Mouse (Mus musculus) lung, postnatal 10 days (tissue): ENCODE measurements around the gene Exoc2.

ENCODE experiments used
- DNase-seq: peaks from one replicate; pipeline ENCODE4 v3.0.0; 2021

Exoc2 gene

DNA sequence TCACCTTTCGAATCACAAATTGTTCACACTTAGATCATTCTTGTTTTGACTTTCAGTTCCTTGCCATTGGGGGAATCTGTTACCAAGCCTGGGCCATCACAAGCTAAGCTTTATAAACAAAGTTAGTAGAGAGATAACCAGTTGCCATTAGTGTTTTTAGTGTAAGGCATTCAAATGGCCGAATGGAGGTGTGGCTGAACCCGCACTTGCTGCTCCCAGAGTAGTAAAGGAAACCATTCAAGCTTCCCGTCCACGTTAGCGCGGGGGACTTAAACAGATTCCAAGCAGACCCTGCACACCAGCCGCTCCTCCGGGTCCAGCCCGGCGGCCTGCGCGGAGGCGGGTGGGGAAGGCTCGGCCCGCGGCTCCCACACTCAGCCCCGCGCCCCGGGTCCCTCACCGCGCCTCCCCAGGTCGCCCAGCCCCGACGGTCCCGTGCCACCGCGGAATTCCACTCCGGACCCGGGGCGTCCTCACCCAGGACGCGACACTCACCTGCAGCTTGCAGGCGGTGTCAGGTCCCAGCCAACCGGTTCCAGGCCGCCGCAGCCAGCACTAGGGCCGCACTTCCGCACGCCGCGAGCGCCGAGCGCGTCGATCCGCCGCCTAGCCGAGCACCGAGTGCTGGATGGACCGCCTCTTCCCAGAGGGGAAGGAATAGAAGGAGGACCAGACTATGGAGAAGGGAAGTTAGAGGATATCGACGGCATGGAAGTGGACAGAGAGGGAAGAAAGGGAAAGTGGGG is at the start of gene Exoc2, which contains the start of gene Gm5447:
Exoc2 (minus strand) TSS at position 593 of the 746 bp plus-strand sequence.
Gm5447 (plus strand) TSS at position 704 of the 746 bp plus-strand sequence.
- DNase-seq = peak; percentile 91

DNA sequence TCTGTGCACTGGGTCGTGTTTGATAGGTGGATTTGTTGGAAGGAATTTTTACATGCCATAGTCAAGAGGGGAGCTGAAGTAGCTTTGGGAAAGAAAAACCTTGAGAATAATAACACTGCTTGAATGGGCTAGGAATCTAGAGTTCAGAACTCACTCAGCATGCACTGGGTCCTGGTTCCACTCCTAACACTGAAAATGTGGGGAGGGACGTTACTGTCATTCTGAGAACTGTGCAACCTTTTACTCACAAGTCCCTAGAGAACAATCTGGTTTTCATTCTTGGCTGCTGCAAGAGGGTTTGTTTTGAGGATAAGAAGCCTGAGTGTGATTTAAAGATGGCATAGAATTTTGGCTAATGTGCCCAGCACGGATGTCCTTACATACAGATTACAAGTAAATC is 49.8 kb upstream of the Exoc2 start:
- no peak for DNase-seq

DNA sequence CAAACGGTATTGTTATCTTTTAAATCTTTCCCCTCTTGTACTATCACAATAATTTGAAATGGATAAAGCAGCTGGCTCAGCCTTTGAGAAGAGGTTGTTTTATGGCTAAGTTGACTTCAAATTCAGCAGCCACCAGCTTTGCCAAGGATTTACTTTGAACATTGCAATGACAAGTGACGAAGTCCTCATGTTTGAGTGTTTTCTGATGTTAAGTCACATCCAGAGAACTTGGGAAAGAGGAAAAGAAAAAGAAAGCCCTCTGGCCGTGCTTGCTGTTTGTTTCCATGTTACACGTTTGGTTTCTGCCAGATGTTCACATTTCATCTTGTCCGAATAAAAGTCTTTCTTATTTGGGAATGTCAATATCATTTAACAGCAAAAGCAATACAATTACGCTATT is 48.0 kb upstream of the Exoc2 start:
- DNase-seq = peak; percentile 69

DNA sequence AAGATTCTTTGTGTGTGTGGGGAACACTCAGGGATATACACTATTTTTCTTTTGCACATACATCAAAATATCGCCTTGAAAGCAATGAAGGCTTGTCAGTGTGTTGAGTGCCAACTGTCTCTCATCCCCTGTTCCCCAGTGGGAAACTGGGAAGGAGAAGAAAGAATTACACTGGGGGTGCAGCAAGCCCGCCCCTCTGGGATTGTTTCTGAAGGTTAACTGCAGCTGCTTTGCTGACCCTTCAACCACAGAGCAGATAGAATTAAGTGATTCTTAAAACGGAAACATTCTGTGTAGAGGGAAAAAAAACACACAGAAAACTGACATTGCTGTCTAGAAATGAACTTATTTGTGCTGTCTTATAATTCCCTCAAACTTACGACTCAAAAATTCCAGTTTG is 47.6 kb upstream of the Exoc2 start:
- peak; percentile 67 for DNase-seq

DNA sequence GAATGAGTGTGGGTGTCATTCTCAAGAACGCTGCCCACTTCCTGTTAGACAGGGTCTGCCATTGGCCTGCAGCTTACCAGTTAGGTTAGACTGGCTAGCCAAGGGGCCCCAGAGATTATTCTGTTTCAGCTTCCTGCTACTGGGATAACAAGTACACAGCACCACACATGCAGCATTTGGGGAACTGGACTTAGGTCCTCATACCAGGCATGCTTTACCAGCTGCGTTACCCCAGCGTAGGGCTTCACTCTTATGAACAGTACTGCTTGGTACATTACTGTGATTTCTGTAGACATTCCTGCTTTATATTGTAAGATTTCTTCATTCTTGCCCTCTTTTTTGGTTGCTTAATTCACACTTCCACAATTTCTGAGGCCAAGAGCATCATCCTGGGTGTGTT is 43.7 kb upstream of the Exoc2 start:
- DNase-seq = no peak

DNA sequence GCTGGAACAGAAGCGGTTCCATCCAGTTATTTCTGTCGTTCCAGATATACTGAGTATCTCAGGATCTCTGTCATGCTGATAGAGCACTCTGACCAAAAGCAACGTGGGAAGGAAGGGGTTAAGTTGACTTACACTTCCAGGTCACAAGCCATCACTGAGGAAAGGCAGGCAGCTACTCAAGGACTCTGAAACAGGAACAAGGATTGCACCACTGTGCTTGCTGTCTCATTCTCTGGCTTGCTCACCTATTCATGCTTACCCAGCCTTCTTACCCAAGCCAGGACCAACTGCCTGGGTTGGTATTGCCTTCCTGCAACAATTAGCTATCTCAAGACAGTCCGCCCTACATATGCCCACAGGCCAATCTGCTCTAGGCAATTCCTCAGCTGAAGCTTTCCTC is 31.1 kb upstream of the Exoc2 start:
- DNase-seq = no peak

DNA sequence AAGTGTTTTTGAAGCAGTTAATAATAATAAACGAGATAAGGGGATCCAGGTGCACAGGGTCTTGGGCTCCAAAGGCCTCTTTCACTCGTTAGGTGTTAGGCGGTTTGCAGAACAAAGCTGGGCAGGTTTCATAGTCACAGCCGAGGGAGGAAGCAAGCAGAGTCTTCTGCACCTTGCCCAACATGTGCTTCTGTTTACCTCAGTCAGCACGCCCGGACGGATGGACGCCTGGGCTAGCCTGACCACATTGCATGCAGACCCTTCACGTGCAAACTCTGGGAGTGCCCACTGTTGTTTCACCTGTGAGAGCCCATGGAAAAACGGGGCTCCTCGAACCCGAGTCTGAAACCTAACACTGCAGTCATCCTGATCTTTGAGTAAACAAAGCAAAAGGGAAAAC is 30.6 kb upstream of the Exoc2 start:
- no peak for DNase-seq

DNA sequence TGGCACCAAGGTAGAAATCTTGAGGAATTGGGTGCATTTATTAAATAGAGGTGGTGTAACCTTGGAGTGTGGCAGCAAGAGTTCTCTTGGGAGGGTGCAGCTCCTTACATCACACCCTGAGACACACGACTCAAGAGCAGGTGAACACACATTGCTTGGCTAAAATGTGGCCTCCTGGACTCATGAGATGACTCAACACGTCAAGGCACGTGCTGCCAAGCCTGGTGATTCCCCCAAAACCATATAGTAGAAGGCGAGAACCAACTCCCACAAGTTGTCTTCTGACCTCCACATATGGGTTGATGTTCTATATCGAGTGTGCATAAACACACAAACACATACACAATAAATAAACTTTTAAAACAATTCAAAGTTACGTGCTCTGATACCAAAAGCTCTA is 25.9 kb upstream of the Exoc2 start:
- DNase-seq = no peak

DNA sequence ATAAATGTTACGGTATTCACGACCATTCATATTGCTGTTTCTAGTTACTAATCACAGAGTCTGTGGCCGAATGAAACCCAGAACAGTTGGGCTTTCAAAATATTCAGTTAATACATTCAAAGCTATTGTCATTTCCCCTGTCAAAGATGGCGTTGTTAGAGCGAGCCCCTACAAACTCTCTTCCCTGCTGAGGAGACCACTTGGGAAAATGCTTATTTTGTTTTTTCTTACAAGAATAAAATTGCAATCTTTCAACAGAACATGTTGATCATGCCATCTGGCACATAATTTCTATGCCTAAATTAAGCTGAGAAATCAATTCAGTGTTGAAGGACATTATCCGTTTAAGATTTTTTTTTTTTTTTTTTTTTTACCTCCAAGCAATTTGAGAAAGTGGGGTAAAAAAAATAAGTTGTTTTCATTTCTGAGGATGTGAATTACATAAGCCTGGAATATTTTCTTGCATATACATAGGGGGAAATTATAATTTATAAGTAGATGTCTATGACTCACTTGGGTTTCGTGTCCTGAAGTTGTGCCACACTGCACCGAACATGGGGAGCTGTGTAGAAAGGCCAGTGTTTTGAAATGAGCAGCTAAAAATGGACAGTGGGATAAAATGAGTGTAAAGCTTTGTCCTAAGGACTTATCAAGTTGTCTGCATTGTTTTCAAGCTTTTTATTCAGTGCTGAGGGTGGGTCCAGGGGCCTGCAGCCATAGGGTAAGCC is 23.8 kb upstream of the Exoc2 start:
- no peak for DNase-seq

DNA sequence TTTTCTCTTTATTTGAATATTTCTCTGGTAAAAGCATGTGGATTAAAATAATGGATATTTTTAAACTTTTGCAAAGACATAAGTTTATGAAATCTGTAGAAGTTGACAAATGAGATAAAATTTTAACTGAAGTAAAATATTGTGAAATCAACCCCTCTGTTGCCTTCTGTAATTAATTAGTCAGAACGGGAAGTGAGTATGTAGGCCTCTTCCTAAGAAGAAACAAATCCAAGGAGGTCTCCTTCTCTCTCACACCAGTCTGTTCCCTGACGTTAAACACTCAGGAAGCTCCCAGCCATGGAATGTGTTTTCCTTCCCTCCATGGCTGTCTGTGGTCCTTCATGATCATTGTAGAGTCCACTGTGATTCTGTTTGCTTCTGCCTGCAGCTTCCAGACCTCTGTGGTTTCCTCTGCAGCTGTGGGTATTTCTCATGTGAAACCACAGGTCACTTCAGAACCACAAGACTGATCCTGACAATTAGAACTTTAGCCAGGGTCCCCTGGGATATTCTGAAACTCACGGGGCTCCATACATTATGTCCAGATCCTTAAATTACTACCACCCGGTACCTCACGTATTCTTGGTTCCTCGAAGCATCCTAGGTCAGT is 20.5 kb upstream of the Exoc2 start:
- no peak for DNase-seq

DNA sequence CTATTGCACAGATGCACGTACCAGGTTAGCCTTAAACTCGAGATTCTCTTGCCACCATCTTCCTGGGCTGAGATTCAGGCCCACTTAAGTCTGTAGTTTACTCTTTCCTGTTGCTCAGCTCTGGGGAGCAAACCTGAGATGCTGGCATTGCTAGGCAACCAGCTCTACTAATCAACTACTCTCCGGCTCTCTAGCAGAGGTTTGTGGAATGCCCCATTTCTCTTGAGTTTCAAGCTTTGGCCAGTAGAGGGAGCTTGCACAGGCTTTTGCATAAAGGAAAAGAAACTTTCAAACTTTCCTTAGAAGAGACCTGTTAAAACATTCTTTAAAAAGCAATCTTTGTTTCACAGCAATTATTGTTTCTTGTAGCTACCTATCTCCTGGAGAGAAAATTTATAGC is 19.9 kb upstream of the Exoc2 start:
- peak; percentile 83 for DNase-seq

DNA sequence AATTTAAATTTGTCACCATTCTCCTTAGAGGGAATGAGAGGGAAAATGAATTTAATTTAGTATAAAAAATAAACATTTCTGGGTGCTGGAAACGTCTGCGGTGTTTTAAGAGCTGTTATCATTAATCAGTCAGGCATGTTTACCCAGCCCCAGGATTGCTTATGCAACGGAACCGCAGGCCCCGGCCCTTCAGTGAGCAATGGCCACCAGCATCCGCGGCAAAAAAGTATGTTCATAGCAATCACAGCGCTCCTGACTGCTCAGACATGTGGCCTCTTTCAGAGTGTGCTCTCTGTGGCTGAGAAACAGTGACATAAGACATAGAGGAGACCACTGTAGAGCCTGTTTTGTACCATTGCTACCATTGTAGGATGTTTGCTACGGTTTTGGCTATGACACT is 16.3 kb upstream of the Exoc2 start:
- peak; percentile 73 for DNase-seq

DNA sequence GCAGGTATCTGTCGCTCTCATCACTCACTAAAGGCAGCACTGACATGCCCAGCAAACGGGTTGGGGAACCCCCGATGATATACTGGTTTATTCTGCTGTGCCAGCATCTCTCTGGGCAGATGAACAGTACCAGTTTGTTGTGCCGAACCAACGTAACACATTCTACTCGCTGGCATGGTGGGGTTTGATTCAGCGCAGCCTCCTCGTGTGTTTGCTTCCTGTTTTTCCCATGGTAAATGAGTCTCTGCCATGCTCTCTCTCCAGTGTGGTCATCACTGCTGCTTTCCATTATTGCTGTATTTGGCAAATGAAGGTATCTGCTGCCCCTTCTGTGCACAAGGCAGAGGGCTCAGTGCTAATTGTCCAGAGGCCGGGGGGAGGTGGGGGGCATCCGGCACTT is 15.8 kb upstream of the Exoc2 start:
- no peak for DNase-seq

DNA sequence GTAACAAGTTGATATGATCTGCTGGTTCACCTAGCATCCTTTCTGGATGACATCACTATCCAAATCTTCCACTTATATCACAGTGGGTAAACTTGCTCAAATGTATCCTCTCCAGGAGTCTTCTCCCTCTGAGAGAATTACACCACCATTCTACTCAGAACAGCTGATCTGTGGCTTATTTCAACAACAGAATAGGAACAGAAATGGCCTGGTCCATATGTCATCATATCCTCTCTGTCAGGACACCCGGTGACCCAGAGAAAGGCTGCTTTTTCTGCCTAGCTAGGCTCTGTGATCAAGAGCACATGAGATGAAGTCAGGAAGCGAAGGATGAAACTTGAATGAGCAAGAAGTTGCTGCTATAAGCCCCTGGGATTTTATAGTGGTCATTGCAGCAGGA is 13.8 kb upstream of the Exoc2 start:
- DNase-seq = no peak

DNA sequence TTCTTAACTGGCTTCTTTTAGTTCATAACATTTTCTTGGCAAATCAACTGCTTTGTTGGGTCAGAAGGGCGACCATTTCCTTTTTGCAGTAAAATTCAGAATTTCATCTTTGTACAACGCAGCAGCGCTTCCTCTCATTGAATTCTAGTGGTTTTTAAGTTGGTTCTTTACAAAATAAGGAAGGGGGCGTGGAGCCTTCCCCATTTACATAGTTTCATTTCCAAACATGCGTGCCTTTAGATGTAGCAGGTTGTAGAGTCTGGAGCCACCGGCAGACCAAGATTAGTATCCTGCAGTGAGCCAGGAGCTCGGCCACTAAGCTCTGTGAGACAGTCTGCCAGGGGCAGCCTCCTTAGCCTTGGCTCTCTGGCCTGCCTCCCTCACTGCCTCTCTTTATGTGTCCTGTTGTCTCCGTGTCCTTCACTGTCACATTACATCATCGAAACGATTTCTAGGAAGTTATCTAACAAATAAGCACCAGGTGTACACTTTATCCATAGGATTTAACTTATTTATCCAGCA is 13.1 kb upstream of the Exoc2 start:
- DNase-seq = no peak

DNA sequence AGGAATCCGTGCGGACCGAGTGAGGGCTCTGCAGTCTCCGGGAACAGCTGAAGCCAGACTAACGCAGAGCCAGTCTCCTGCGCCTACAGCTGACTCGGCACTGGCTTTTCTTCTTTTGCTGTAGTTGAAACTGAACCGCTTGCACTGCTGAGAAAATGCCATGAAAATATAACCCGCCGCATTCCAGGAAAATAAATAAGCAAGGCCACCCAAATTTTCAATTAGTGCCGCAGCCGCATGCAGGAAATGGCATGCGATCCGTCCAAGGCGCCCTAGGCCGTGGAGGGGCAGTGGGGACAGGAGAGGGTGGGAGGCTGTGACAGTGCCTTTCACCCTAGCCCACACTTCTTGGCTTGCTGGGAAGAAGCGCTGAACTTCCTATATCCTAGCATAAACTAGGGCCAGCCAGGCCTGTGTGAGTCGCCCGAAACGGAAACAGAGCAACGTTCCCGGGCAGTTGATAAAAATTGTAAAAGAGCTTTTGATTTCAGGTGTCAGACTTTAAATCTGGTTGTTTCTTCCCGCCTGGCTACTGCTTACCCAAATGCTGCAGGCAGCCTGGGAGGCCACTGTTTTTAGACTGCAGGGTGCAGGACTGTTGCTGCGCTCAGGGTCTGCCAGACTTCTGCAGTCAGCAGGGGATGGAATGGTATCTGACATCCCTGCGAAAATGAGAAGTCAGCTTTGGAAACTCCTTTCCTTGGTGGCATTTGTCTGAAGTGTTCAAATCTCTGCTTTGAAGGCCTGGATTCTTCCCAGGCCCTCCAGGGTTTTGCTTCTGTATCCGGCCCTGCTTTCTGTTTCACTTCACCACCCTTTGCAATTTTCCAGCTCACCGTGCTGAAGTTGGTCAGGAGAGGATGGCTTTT is 11.9 kb upstream of the Exoc2 start:
- DNase-seq = peak; percentile 73

DNA sequence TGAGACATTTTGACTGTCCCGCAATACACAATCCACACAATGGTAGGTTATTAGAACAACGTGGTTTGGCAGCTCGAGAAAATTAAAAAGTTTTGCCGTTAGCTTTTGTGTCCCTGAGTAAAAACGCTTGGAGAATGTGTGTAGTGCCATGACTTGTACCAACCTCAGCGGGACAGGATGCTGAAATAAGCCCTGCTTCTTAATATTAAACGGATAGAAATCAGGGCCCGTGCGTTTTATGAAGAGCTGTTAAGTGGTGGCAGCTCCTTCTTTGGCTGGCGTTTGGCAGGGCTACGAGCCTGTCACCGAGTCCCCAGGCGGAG is 11.3 kb upstream of the Exoc2 start:
- no peak for DNase-seq

DNA sequence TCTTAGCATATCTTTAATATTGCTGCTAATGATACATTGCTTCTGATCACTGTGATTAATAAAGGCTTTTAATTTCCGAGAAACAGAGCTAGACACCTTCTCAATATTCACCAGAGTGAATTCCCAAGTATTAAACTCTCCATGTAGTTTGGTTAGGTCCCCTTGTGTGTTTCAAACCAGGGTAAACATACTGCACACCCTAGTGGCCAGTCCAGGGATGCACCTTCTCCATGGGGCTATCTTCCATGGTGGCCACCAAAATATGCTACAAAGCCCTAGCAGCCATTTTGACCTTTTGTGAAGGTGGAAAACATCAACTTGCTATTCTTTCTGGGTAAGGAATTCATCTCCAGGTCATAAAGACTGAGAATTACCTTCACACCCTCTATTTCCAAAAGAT is 7.8 kb upstream of the Exoc2 start:
- peak; percentile 76 for DNase-seq

DNA sequence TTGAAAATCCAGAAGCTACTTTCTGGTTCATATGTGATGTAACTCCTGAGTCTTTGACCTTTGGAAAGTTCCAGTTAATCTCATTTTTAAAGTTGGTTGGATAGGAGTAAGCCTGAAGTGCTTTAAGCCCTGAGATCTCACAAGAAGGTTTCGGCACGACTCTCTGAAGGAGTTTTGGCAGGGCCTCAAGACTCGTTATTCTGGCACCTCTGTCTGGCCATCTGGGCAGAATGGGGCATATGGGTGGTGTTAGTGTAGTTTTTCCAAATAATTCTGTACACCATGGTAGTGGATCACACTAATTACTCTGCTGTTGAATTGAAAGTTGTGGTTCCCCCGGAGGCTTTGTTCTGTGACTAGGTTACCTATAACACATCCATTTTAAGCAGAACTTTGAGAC is 4.3 kb upstream of the Exoc2 start:
- no peak for DNase-seq

DNA sequence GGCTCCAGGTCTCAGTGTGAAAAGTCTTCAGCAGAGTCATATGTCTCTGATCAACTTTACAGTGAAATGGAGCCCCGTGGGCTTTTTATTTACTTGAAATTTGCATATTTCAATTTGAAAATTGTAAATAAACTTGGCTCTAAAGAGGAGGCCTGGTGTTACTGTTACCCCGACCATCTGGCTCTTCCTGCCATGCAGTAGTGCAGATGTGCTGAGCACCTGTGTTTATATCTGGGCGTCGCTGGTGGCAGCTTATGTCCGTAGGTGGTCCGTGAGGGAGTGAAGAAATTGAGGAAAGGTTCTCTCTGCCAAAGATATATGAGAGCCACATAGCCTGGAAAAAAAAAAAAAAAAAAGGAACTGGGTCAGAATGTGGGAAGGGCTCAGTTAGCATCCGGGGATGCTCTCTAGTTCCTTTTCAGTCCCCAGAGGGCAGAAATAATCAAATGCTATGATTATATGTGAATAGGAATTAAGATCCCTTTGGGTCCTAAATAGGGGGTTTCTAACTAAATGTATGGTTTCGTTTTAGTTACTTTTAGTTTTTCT is 2.7 kb upstream of the Exoc2 start:
- no peak for DNase-seq

DNA sequence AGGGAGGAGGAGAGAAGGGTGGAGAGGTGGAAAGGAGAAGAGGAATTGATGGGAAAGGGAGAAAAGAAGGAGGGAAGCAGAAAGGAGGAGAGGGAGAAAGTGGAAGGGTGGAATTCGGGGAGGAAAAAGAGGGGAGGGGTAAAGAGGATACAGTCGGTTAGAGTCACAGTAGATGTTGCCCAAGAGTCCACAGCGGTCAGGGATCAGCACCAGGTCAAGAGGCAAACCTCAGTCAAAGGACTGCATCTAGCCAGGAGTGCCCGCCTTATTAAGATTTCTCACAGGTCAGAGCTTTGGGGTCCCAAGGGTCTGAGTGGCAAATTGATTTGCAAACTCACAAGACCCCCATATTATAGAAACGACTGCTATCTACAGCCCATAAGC is 346 bp upstream of the Exoc2 start:
- no peak for DNase-seq

DNA sequence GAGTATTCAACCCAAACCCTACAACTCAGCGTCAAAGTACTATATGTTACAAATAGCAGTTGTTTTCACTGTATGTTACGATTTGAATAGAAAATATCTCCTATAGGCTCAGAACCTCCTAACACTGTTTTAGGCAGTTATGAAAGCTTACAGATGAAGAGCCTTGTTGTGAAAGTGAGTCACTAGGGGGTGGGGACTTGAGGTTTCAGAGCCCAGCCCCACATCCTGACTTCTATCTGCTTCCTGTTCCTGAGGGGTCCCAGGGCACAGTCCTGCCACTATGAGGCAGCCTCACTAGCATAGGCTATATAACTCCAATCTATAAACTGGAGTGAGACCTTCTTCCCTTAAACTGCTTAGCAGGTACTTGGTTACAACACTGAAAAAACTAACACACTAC is 1.8 kb downstream of the Exoc2 start:
- peak; percentile 28 for DNase-seq

DNA sequence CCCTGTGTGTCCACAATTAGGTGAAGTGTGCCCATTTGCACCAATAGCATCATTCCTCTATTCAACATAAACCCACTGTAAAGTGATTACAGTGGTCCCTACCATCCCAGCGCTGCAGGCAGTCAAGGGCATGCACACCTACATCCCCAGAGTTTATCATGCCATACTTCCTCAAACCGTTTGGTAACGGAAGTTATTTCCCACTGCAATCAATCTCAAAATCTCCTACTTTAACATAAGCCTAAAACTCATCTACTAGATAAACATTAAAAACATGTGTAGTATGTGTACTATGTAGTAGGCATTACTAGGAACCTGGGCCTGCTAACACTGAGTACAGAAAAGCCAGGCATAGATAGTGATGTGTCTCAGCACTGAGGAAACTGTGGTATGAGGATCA is 2.8 kb downstream of the Exoc2 start:
- no peak for DNase-seq
